Comparison of ENCODE assay signal across 8 mouse cellular contexts in the genomic region with DNA sequence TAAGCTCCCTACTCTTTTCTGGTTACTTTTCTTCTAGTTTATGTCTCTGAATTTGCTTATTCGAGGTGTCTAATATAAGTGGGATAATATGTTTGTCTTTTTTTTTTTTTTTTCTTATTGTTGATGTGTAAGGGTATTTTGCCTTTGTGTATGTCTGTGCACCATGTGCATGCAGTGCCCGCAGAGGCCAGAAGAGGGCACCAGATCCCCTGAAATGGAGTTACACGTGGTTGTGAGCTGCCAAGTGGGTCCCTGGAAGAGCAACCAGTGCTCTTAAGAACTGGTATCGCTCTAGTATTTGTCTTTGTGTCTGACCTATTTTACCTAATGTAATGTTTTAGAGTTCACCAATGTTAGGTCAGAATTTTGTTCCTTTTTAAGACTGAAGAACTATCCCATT. TPM values are rescaled to one million over a fixed set of nuclear protein-coding genes. Genes with fewer than 3 reads are reported as not detected.
DNase-seq lines count a peak whose midpoint lies in the region; ATAC-seq lines count a peak whose summit lies in the region.

No protein-coding gene starts in this region.

- peak; percentile 57 for DNase-seq in layer of hippocampus, adult 11-12 months (ENCODE audit: low spot score)
- DNase-seq in layer of hippocampus, postnatal 36 days: no peak
- peak; percentile 89 for DNase-seq in ES-CJ7 (ENCODE audit: low read depth, low spot score)
- peak; percentile 64 for DNase-seq in adrenal gland, adult 2 months
- DNase-seq in embryonic facial prominence, embryonic 10.5 days (ENCODE audit: low spot score): peak; percentile 80
- DNase-seq in left cerebral cortex, postnatal 25 days (ENCODE audit: low spot score in 2 of 2): peak; percentile 13 to 45
- DNase-seq in ovary, postnatal 36 days (ENCODE audit: low spot score): peak; percentile 61

- H3K9me3 ChIP-seq in embryonic facial prominence, embryonic 10.5 days: no peaks in the 10 kb centered on the region

- no peak overlapping the region for H3K4me3 ChIP-seq in embryonic facial prominence, embryonic 10.5 days

- no peak overlapping the region for H3K27ac ChIP-seq in embryonic facial prominence, embryonic 10.5 days (replicated peaks)

- 35% methylated on average over 4 of the region's 4 CpGs for WGBS in embryonic facial prominence, embryonic 10.5 days

- intact Hi-C loops in left cerebral cortex, postnatal 25 days (cut with DNase I): no loop called here

- no peak for ATAC-seq in activated CD4-positive, CD25-positive, alpha-beta regulatory T cell, adult 4 months

- H3K27me3 ChIP-seq in embryonic facial prominence, embryonic 10.5 days (replicated peaks; ENCODE audit: low read depth, poor library complexity, severe bottlenecking): 0 out of 2 replicates have a peak, but pooled peaks cover 4% of the 10 kb centered on the region

- 0 out of 2 replicates have a peak, but pooled peaks cover 11% of the 10 kb centered on the region for H3K36me3 ChIP-seq in embryonic facial prominence, embryonic 10.5 days (replicated peaks)

- peaks cover 6% of the 10 kb centered on the region for H3K4me1 ChIP-seq in embryonic facial prominence, embryonic 10.5 days

RNA-seq across cellular contexts. Expression of a gene that starts 41.3 kb away (rescaled TPM):
- total RNA-seq in layer of hippocampus, postnatal 36 days (2021): 10 to 100 TPM; 23.9 to 24.2 TPM
- total RNA-seq in adrenal gland, adult 2 months (2021): 10 to 100 TPM; 16.3 to 21.2 TPM
- 14.0 and 15.5 TPM in 2 replicates for polyA plus RNA-seq in adrenal gland, adult 2 months (2012; rRNA removed)
- polyA plus RNA-seq in embryonic facial prominence, embryonic 10.5 days (2016; fragmentation: Nextera tagmentation; extraction: Ambion mirVana): 31.6 and 33.6 TPM in 2 replicates
- 10 to 100 TPM; 22.2 to 24.8 TPM for total RNA-seq in left cerebral cortex, postnatal 25 days (2021)
- under 1 TPM in 1 of 2 experiments, not detected in 1; 0.18 TPM for polyA plus RNA-seq in activated CD4-positive, CD25-positive, alpha-beta regulatory T cell, adult 4 months (2017; shearing (Covaris generic))

RNA-seq across cellular contexts. Expression of a gene that starts 51.8 kb away (rescaled TPM):
- 10 to 100 TPM; 23.1 to 25.8 TPM for total RNA-seq in layer of hippocampus, postnatal 36 days (2021)
- total RNA-seq in adrenal gland, adult 2 months (2021): 10 to 100 TPM; 70.9 to 86.0 TPM
- polyA plus RNA-seq in adrenal gland, adult 2 months (2012; rRNA removed): 70.5 and 78.0 TPM in 2 replicates
- polyA plus RNA-seq in embryonic facial prominence, embryonic 10.5 days (2016; fragmentation: Nextera tagmentation; extraction: Ambion mirVana): 60.2 and 70.0 TPM in 2 replicates
- 10 to 100 TPM; 37.6 to 43.0 TPM for total RNA-seq in left cerebral cortex, postnatal 25 days (2021)
- polyA plus RNA-seq in activated CD4-positive, CD25-positive, alpha-beta regulatory T cell, adult 4 months (2017; shearing (Covaris generic)): 1 to 10 TPM; 4.2 to 6.2 TPM

RNA-seq across cellular contexts. Expression of a gene that starts 55.6 kb away (rescaled TPM):
- 1 to 10 TPM; 2.1 to 2.4 TPM for total RNA-seq in layer of hippocampus, postnatal 36 days (2021)
- 1 to 10 TPM; 3.3 to 3.7 TPM for total RNA-seq in adrenal gland, adult 2 months (2021)
- 18.9 and 22.1 TPM in 2 replicates for polyA plus RNA-seq in adrenal gland, adult 2 months (2012; rRNA removed)
- polyA plus RNA-seq in embryonic facial prominence, embryonic 10.5 days (2016; fragmentation: Nextera tagmentation; extraction: Ambion mirVana): 9.4 and 10.7 TPM in 2 replicates
- 1 to 10 TPM; 2.6 to 3.4 TPM for total RNA-seq in left cerebral cortex, postnatal 25 days (2021)
- polyA plus RNA-seq in activated CD4-positive, CD25-positive, alpha-beta regulatory T cell, adult 4 months (2017; shearing (Covaris generic)): not detected

Comparison
In these comparisons a context has a peak if more than half of its experiments do, and no peak if none do; other contexts are left out.
1. DNase-seq: peak in layer of hippocampus, adult 11-12 months (single experiment), ES-CJ7 (single experiment), adrenal gland, adult 2 months (single experiment), embryonic facial prominence, embryonic 10.5 days (single experiment), left cerebral cortex, postnatal 25 days (2 of 2) and ovary, postnatal 36 days (single experiment); none in layer of hippocampus, postnatal 36 days (0 of 2).